Mouse (Mus musculus): ENCODE data around the gene Grid1. TPM values are rescaled to one million over a fixed set of nuclear protein-coding genes. Genes with fewer than 3 reads are reported as not detected.

Grid1 gene
- polyA plus RNA-seq, 1 experiment from 2014 or later, result 0.23 TPM

DNA sequence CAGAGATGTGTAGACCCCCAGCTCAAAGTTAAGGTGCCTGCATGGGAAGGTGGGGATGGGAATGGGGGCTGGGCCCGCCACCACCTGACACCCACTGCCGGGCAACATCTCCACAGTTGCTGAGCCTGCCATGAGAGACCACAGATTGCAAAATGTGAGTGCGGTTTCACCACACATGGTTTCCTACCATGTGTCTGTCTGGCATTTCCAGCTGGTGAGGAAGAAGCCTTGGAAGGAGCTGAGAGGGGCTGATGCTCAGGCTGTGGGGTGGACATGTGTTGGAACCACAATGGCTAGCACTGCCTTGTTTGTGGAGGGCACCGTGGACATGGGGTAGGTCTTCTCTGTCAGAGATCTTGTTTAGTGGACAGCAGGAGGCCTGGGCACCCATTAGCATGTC lies 20.0 kb downstream of the Grid1 start:
- 73% methylated on average over 4 of the region's 4 CpGs for WGBS (ENCODE audit: insufficient replicate concordance)
- Histone ChIP-seq H3K36me3 (no peaks in the 10 kb centered on the region), H3K9ac (no peak overlapping the region), H3K4me1 (no peaks in the 10 kb centered on the region), H3K27me3 (replicated peaks) (no peaks in the 10 kb centered on the region), H3K27ac (no peak overlapping the region), H3K4me3 (no peak overlapping the region), H3K4me2 (no peak overlapping the region), H3K9me3 (replicated peaks) (no peaks in the 10 kb centered on the region)
- ATAC-seq, result no peak

DNA sequence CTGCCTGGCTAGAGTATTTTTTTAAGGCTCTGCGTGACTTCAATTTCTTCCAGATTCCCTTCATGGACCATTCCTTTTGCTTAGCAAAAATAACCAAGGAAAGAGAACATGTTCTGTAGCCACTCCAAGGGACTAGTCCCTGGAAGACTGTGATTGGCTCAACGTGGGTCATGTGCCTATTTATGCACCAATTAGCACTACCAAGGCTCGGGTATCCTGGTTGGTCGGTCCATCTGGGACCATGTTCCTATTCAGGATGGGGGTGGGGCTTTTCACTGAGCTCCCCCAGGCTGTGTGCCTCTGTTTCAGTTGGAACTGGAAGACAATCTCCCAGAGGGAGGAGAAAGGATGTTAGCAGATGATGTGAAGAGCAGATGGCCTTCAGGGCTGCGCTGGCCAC lies 23.7 kb downstream of the Grid1 start:
- no peak overlapping the region for H3K4me3 ChIP-seq
- no peaks in the 10 kb centered on the region for H3K9me3 ChIP-seq (replicated peaks)
- H3K9ac ChIP-seq, result no peak overlapping the region
- H3K36me3 ChIP-seq, result no peaks in the 10 kb centered on the region
- H3K4me2 ChIP-seq, result no peak overlapping the region
- no peaks in the 10 kb centered on the region for H3K4me1 ChIP-seq
- no peak for ATAC-seq
- H3K27me3 ChIP-seq (replicated peaks), result no peaks in the 10 kb centered on the region
- WGBS (ENCODE audit: insufficient replicate concordance), result 49% methylated on average over 5 of the region's 5 CpGs
- H3K27ac ChIP-seq, result no peak overlapping the region

DNA sequence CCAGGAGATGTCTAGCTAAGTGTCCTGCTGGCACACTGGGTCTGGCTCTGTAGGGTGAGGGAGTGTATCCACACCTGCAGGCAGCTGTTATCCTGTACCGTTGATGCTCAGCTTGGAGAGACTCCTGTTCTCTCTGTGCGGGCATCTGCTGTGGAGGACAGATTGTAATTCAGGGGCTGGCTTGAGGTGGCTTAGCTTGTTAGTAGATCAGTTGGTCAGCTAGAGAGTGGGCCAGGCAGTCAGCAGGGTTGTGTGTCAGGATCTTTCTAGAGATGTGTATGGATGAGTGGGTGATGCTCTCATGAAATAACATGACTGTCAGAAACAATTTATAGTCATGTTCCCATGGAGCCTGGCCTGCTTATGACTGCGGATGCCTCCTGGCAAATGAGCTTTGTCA lies 24.3 kb downstream of the Grid1 start:
- Histone ChIP-seq H3K36me3 (no peaks in the 10 kb centered on the region), H3K4me2 (no peak overlapping the region), H3K27ac (no peak overlapping the region), H3K4me1 (no peaks in the 10 kb centered on the region), H3K27me3 (replicated peaks) (no peaks in the 10 kb centered on the region), H3K9me3 (replicated peaks) (no peaks in the 10 kb centered on the region), H3K4me3 (no peak overlapping the region), H3K9ac (no peak overlapping the region)
- WGBS (ENCODE audit: insufficient replicate concordance), result 77% methylated on average over 3 of the region's 3 CpGs
- ATAC-seq, result no peak

DNA sequence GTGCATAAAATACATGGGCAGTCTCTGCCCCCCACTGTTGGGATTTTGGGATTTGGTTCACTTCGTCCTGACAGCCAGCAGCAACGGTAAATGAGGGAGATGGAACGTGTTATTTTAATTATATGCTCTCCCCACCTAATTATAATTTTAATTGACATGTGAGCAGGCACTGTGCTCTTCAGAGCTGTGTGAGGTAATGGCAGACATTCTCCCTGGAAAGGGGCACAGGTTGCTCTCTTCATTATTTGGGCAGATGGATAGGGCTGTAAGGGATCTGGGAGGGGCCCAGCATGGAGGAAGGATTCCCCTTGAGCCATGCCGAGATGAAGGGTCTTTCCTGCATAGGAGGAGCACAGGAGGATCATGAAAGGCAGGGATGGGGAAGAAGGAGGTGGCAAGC lies 26.9 kb downstream of the Grid1 start:
- Histone ChIP-seq H3K27me3 (replicated peaks) (no peaks in the 10 kb centered on the region), H3K36me3 (no peaks in the 10 kb centered on the region), H3K9me3 (replicated peaks) (no peaks in the 10 kb centered on the region), H3K4me2 (no peak overlapping the region), H3K9ac (no peak overlapping the region), H3K4me1 (no peaks in the 10 kb centered on the region), H3K4me3 (no peak overlapping the region), H3K27ac (no peak overlapping the region)
- no peak for ATAC-seq
- WGBS (ENCODE audit: insufficient replicate concordance), result 57% methylated on average over 4 of the region's 4 CpGs

DNA sequence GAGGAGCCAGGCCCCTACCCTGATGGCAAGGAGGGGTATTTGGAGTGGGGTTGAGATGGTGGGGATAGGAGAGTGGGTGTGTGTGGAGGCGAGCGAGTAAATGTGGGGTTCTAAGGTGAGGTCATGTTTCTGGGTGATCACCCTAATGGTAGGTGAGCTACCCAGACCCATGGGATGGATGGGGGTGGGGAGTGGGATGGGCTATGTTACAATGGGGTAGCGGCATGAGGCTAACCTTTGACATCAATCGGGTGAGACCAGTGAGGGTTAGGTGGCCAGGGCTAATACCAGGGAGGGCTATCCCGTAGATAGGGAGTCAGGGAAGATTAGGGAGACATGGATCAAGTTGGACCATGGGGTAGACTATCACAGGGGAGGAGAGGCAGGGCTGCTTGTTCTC lies 27.7 kb downstream of the Grid1 start:
- H3K36me3 ChIP-seq, result no peaks in the 10 kb centered on the region
- H3K27ac ChIP-seq, result no peak overlapping the region
- no peak overlapping the region for H3K4me3 ChIP-seq
- H3K4me1 ChIP-seq, result no peaks in the 10 kb centered on the region
- no peak overlapping the region for H3K4me2 ChIP-seq
- no peak overlapping the region for H3K9ac ChIP-seq
- H3K9me3 ChIP-seq (replicated peaks), result no peaks in the 10 kb centered on the region
- WGBS (ENCODE audit: insufficient replicate concordance), result 74% methylated on average over 5 of the region's 5 CpGs
- ATAC-seq, result no peak
- H3K27me3 ChIP-seq (replicated peaks), result no peaks in the 10 kb centered on the region

DNA sequence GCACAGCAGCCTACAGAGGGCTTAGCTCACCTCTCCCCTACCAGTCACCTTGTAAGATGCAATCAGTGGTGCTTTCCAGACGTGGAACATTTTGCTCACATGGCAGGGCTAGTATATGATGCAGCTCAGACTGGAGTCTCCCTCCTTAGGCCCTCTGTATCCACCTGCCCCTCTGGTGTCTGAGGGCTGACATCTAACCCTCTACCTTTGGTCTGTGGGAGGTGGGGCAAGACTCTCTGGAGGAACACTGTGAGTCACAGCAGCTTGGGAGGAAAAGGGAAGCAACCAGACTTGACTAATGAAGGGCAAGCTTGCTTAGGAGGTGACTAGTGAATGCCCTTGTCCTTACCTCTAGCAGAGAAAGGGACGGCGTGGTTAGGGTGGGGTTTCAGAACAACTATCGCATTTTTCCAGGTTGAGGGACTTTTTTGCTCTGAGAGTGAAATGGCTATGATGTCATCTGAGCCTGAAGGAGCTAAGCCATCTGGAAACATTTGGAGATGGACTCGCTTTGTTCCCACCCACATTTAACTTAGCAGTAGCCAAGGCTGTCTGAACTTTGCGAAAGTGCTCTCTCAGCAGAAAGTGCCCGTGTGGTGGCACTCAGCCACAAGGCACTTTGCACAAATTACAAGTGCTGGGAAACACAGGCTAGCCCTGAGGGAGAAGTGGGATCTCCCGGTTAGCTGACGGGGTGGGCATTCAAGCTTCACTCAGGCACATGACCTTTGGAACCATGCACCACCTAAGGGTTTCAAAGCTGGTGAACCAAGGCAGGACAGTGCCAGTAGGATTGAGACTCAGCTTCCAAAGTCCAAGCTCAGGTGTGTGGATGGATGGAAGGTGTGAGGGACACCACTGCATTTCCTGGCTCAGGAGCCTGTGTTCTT lies 41.2 kb downstream of the Grid1 start:
- Histone ChIP-seq H3K9me3 (replicated peaks) (no peaks in the 10 kb centered on the region), H3K36me3 (no peaks in the 10 kb centered on the region), H3K4me1 (no peaks in the 10 kb centered on the region), H3K4me3 (no peak overlapping the region), H3K4me2 (no peak overlapping the region), H3K27ac (no peak overlapping the region), H3K27me3 (replicated peaks) (no peaks in the 10 kb centered on the region), H3K9ac (no peak overlapping the region)
- ATAC-seq, result no peak
- 62% methylated on average over 9 of the region's 9 CpGs for WGBS (ENCODE audit: insufficient replicate concordance)

DNA sequence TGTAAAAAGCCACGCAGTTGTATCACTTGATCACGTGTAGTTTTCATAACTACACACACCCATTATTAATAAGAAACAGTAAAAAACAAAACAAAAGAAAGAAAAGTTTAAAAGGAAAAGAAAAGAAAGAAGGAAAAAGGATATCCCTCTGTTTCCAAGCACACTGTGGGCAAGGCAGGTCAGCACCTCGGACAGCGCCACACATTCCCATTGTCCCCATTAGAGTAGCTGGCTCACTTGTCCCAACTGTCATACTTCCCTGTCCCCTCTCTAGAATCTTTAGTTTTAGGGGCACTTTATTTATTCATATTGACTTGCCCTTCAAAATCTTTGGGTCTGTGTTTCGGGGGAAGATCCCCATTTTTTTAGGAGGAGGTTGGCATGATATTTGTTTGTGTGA lies 47.4 kb downstream of the Grid1 start:
- Histone ChIP-seq H3K4me2 (no peak overlapping the region), H3K9me3 (replicated peaks) (no peaks in the 10 kb centered on the region), H3K4me3 (no peak overlapping the region), H3K27me3 (replicated peaks) (no peaks in the 10 kb centered on the region), H3K27ac (no peak overlapping the region), H3K4me1 (no peaks in the 10 kb centered on the region), H3K36me3 (no peaks in the 10 kb centered on the region), H3K9ac (no peak overlapping the region)
- WGBS (ENCODE audit: insufficient replicate concordance), result 17% methylated on average over 5 of the region's 5 CpGs
- no peak for ATAC-seq

DNA sequence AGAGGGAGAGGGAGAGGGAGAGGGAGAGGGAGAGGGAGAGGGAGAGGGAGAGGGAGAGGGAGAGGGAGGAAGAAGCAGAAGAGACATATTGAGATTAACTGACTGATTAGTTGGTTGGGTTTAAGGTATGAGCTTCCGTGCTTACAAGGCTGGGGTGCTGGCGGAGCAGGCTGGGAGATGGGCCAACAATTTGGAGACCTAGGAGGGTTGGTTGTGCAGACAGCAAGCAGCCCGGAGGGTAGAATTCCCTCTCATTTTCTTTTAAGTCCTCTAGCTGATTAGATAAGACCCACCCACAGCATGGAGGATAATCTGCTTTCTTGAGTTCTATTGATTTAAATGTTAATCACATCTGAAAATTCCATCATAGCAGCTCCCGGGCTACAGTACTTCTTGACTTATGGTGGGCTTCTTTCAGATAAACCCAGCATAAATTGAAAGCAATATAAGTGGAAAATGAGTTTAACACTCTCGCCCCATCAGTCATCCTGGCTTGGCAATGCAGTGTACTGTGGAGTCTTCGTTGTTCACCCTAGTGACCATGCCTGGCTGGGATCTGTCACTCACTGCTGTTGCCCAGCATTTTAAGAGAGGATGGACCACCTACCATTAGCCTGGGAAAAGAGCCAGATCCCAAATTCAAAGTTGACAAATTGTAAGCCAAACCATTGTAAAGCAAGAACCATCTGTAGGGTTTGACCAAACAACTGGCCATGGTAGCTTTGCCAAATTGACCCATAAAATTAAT lies 48.8 kb downstream of the Grid1 start:
- 53% methylated on average over 6 of the region's 6 CpGs for WGBS (ENCODE audit: insufficient replicate concordance)
- Histone ChIP-seq H3K36me3 (no peaks in the 10 kb centered on the region), H3K9me3 (replicated peaks) (no peaks in the 10 kb centered on the region), H3K9ac (no peak overlapping the region), H3K27ac (no peak overlapping the region), H3K27me3 (replicated peaks) (no peaks in the 10 kb centered on the region), H3K4me2 (no peak overlapping the region), H3K4me1 (no peaks in the 10 kb centered on the region), H3K4me3 (no peak overlapping the region)
- ATAC-seq, result no peak

DNA sequence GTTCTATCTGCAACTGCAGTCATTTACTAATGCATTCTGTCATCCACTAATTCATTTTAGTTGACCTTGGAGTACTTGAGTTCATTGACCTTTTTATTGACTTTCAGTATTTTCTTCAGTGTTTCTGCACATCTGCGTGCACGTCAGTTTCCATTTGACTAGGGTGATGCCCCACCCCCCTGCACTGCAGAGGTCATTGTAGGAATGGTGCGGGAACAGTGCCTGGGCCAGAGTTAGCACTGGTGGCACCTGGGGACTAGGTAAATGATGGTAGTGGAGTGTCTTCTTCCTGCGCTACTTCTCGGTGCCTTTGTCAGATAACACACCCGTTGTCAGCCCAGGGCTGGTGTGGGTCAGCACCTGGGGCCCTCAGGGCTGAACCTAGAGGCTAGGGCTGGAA lies 60.1 kb downstream of the Grid1 start:
- H3K27me3 ChIP-seq (replicated peaks), result peaks cover 21% of the 10 kb centered on the region; the same call in 1 of the 2 replicates
- H3K4me1 ChIP-seq, result no peaks in the 10 kb centered on the region
- no peaks in the 10 kb centered on the region for H3K36me3 ChIP-seq
- ATAC-seq, result no peak
- H3K4me2 ChIP-seq, result no peak overlapping the region
- WGBS (ENCODE audit: insufficient replicate concordance), result 31% methylated on average over 6 of the region's 6 CpGs
- no peaks in the 10 kb centered on the region for H3K9me3 ChIP-seq (replicated peaks)
- H3K4me3 ChIP-seq, result no peak overlapping the region
- H3K27ac ChIP-seq, result no peak overlapping the region
- H3K9ac ChIP-seq, result no peak overlapping the region

DNA sequence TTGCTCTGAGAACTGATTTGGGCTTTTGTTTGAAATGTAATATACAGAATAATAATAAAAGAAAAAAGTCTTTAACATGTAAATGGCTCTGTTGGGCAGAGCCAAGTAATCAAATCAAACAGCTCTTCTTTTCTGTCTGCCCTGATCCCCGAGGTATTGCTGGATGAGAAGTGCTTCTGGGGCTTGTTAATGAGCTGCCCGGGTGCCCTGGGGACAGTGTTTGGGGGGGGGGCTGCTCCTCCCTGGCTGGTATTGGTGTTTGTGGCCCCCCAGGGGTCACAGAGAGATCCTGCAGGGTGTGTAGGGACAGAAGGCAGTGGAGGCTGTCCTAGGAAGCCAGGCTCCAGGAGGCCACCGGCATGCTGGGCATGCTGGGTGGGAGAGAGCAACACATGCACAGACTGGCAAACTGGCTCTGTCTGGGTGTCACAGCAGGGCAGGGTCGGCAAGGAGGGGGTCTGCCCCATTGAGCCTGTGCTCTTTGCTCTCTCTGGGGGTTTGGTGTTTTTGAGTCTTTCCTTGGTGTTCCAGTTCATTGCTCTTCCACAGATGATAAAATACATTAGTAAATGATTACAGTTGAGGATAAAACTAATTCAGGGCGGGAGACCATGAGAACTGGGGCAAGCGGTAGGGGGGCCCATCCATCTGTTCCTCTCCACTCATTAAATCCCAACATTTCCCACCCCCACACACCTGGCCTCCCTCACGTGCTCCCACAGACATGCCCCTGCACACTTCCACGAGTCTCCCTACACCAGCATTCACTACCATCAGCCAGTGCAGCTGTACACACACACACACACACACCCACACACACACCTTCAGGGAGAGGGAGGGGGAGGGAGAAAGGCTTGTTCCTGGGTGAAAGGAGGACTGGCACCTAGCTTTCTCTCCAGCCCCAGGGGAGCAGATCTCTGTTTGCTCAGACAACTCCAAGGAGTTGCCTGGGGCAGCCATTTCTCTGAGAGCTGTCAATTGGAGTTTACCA lies 60.8 kb downstream of the Grid1 start:
- no peak overlapping the region for H3K4me3 ChIP-seq
- no peak for ATAC-seq
- no peaks in the 10 kb centered on the region for H3K4me1 ChIP-seq
- no peaks in the 10 kb centered on the region for H3K9me3 ChIP-seq (replicated peaks)
- H3K9ac ChIP-seq, result no peak overlapping the region
- 24% methylated on average over 8 of the region's 8 CpGs for WGBS (ENCODE audit: insufficient replicate concordance)
- no peak overlapping the region for H3K4me2 ChIP-seq
- peaks cover 21% of the 10 kb centered on the region; the same call in 1 of the 2 replicates for H3K27me3 ChIP-seq (replicated peaks)
- no peaks in the 10 kb centered on the region for H3K36me3 ChIP-seq
- H3K27ac ChIP-seq, result no peak overlapping the region

DNA sequence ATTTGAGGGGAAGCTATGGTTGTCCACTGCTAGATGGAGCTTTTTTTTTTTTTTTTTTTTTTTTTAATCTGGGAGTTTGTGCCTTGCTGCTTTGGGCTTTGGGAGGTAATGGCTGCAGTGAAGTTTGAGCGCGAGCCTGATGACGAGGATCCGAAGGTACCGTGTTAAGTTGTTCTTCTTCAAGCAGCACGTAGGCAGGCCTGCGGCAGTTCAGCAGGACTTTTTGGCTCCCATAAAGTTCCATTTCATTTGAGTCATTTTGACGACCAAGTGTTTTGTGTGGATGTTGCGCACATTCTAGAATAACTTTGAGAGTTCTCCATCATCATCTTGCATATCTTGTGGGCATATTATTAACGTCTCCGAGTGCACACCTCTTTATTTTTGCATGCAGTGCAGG lies 64.3 kb downstream of the Grid1 start:
- Histone ChIP-seq H3K4me3 (no peak overlapping the region), H3K9ac (no peak overlapping the region), H3K36me3 (no peaks in the 10 kb centered on the region), H3K4me1 (no peaks in the 10 kb centered on the region), H3K9me3 (replicated peaks) (no peaks in the 10 kb centered on the region), H3K27ac (no peak overlapping the region), H3K27me3 (replicated peaks) (peaks cover 21% of the 10 kb centered on the region; the same call in 1 of the 2 replicates), H3K4me2 (no peak overlapping the region)
- 85% methylated on average over 11 of the region's 11 CpGs for WGBS (ENCODE audit: insufficient replicate concordance)
- no peak for ATAC-seq

All from liver, embryonic 12.5 days (tissue).